Mouse (Mus musculus) c-Kit-negative CD71-positive TER-119-positive erythroid progenitor cells, embryonic 14.5 days (primary cell): ENCODE data around the gene Nck2.

Experiments used
- DNase-seq: peaks from one replicate; pipeline ENCODE4 v3.0.0-alpha.2; 2013; ENCODE audit warnings: low read depth, low spot score

Gene Nck2

GRCm38 (mm10) chr1:43501143-43501919 lies 57.0 kb downstream of the Nck2 start:
- no peak for DNase-seq

- DNase-seq: no peak
Observed at GRCm38 (mm10) chr1:43501920-43502791, 57.8 kb downstream of the Nck2 start.

- no peak for DNase-seq
Observed at GRCm38 (mm10) chr1:43502792-43503146, 58.4 kb downstream of the Nck2 start.

- no peak for DNase-seq
Observed at GRCm38 (mm10) chr1:43503261-43503660, 58.9 kb downstream of the Nck2 start.

GRCm38 (mm10) chr1:43503676-43504075 lies 59.3 kb downstream of the Nck2 start:
- no peak for DNase-seq

- no peak for DNase-seq
Observed at GRCm38 (mm10) chr1:43504235-43504634, 59.9 kb downstream of the Nck2 start.

GRCm38 (mm10) chr1:43506638-43507037 lies 62.3 kb downstream of the Nck2 start:
- no peak for DNase-seq

GRCm38 (mm10) chr1:43507809-43508208 lies 63.4 kb downstream of the Nck2 start:
- no peak for DNase-seq

GRCm38 (mm10) chr1:43511256-43511655 lies 66.9 kb downstream of the Nck2 start:
- DNase-seq: no peak

- DNase-seq: no peak
Observed at GRCm38 (mm10) chr1:43511667-43512066, 67.3 kb downstream of the Nck2 start.

- DNase-seq: no peak
Observed at GRCm38 (mm10) chr1:43517405-43517804, 73.0 kb downstream of the Nck2 start.

- no peak for DNase-seq
Observed at GRCm38 (mm10) chr1:43520216-43520988, 76.0 kb downstream of the Nck2 start.

GRCm38 (mm10) chr1:43520989-43521371 lies 76.6 kb downstream of the Nck2 start:
- DNase-seq: no peak

- no peak for DNase-seq
Observed at GRCm38 (mm10) chr1:43521512-43521911, 77.1 kb downstream of the Nck2 start.

GRCm38 (mm10) chr1:43521950-43522349 lies 77.6 kb downstream of the Nck2 start:
- no peak for DNase-seq

GRCm38 (mm10) chr1:43522976-43523375 lies 78.6 kb downstream of the Nck2 start:
- DNase-seq: no peak

- no peak for DNase-seq
Observed at GRCm38 (mm10) chr1:43524332-43524731, 80.0 kb downstream of the Nck2 start.

GRCm38 (mm10) chr1:43528275-43528674 lies 83.9 kb downstream of the Nck2 start:
- no peak for DNase-seq

GRCm38 (mm10) chr1:43529086-43529485 lies 84.7 kb downstream of the Nck2 start:
- no peak for DNase-seq

- DNase-seq: no peak
Observed at GRCm38 (mm10) chr1:43530295-43531020, 86.1 kb downstream of the Nck2 start.

GRCm38 (mm10) chr1:43531307-43531706 lies 86.9 kb downstream of the Nck2 start:
- DNase-seq: no peak
